Mouse (Mus musculus) inflammation-experienced regulatory T-cells (primary cell): ENCODE data around the gene Trdn. TPM values are rescaled to one million over a fixed set of nuclear protein-coding genes. Genes with fewer than 3 reads are reported as not detected.

Experiments
- polyA plus RNA-seq, 2 experiments: library from polyadenylated mRNA; unstranded; fragments of 100-300 nt; shearing (Covaris generic); gene quantifications; one replicate each; pipeline ENCODE4 v1.2.1; 2017

Trdn gene
- 1 to 10 TPM in 1 of 2 experiments, under 1 TPM in 1; 0.23 to 1.4 TPM for polyA plus RNA-seq

GRCm38 (mm10) chr10:33080254-33080653 is at the start of gene Trdn:
Gene Trdn (plus strand): TSS chr10:33080554.

Other genes with a start within 250 kb of the Trdn start
- not detected for gene Nkain2, start 190.1 kb upstream of the Trdn start, polyA plus RNA-seq